Mouse (Mus musculus) skeletal muscle tissue, adult 2 months (tissue): ENCODE results near the gene Dab1.

Source experiments
- DNase-seq: peaks from one replicate; pipeline ENCODE4 v3.0.0-alpha.2; 2012; ENCODE audit warnings: low read depth, low spot score

Dab1 gene

GRCm38 (mm10) chr4:104369091-104369490 lies 749.9 kb downstream of the Dab1 start:
- no peak for DNase-seq

DNA sequence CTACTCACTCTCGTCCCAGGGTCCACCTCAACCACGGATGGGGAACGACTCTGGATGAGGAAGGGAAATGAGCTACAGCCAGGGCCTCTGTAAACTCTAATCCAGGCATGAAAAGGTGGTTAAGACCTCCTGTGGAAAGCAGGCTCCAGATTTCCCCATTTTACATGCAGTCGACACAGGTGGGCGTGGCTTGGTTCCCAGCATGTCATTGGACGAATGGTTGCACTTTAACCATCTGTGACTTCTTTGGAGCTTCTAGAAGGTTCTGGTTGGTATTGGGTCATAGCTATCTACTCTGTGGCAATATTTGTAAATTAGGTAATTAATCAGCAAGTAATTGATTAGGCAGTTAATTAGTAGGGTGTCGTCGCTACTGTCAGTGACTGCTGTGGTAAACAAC lies 752.0 kb downstream of the Dab1 start:
- DNase-seq: no peak

DNA sequence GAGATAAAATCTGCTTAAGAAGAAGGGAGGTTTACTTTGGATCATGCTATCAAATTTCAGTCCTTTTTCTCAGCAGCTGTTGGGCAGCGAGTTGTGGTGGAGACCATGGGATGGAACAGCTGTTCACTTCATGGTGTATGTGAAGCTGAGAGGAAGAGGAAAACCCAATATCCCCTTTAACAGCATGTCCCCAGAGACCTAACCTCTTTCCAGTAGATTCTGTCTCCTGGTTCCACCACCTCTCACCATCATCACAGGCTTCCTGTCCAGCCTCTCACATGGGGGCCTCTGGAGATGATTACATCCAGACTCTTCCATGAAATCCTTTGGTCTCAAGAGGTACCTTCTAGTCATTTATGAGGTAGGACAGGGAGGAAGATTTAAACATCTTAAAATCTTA lies 755.0 kb downstream of the Dab1 start:
- DNase-seq: no peak

GRCm38 (mm10) chr4:104384704-104385103 lies 765.5 kb downstream of the Dab1 start:
- no peak for DNase-seq

GRCm38 (mm10) chr4:104385272-104385671 lies 766.1 kb downstream of the Dab1 start:
- DNase-seq: no peak

- no peak for DNase-seq
These were observed 776.4 kb downstream of the Dab1 start for GRCm38 (mm10) chr4:104395515-104395914.

DNA sequence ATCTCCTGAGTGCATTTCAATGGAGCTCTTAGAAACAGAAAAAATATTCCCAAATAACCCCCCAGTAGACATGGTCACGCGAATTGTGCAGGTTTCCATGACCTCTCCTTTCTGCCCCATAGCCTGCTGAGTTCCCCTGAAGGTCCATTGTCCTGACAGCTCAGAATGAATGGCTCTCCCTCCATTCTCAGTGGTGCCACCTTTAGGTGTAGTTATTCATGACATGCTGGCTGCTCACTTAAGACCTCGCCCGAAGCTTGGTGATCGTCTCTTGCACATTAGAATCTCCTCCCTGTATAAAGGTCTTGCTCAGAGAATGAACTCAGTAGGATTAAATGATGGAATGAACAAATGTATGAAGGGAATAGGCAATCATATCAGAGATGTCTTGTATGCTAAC lies 776.9 kb downstream of the Dab1 start:
- no peak for DNase-seq

DNA sequence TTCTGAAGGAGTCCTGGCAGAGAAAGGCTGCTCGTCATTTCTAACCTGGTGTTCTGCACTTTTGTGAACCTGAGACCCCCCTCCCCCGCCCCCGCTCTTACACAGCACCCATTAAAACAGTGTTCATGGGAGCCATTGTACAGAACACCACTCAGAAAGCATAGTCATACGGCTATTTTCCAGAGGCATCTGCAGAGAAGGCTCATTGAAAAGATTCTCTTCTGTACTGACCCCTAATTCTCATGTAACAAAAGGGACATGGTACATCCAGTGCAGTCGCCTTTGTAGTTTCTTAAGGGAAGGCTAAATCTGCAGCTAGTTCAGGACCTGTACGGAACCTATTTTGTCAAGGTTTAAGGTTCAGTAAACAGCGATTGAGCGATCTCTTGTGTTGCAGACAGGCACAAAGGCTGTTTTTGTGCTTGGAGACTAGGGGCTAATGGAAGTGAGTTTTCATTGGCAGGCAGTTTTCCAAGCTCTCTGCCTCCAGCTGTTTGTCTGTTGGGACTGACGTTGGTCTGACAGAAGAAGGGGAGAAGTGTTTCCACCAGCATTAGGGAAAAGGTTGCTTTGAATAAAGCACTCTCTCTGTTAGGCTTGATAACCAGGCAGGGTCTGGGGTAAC lies 780.1 kb downstream of the Dab1 start:
- no peak for DNase-seq

DNA sequence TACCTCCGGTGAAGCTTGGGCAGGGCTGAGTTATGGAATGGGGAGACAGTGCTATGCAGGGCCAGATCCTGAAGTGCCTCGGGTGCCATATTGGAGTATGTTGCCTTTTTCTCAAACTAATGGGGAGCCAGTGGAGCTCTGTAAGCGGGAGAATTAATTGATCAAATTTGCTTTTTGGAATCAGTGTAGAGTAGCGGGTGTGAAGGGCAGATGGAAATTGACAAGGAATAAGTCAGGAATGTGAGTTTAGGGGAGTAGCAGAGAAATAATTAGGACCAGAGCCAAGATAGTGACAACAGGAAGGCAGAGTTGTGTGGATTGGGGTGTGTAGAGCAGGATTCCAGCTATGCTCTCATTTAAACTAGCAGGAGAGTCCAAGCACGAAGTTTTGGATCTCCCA lies 784.9 kb downstream of the Dab1 start:
- no peak for DNase-seq

DNA sequence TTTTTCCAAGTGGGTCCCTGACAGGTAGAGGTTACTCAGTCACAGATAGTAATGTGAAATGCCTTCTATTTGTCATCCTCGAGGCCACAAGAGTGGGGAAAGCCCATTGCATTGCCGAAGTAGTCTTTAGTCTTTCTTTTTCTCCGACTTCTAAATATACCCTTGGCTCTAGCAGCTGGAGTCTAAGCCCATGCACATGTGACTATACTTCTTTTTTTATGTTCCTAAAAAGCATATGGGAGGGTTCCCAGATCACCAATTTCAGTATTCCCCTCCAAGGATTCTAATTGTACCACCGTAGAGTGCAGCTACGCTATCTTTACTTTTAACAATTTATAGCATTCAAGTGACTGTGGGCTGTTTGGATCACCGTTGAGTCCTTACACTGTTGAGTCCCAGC lies 791.8 kb downstream of the Dab1 start:
- DNase-seq: no peak

GRCm38 (mm10) chr4:104415482-104415881 lies 796.3 kb downstream of the Dab1 start:
- no peak for DNase-seq

- no peak for DNase-seq
These were observed 799.2 kb downstream of the Dab1 start for GRCm38 (mm10) chr4:104418354-104418753.

GRCm38 (mm10) chr4:104420983-104421680 lies 802.0 kb downstream of the Dab1 start:
- DNase-seq: no peak

- DNase-seq: no peak
These were observed 810.0 kb downstream of the Dab1 start for GRCm38 (mm10) chr4:104429127-104429526.

GRCm38 (mm10) chr4:104431231-104431855 lies 812.2 kb downstream of the Dab1 start:
- DNase-seq: no peak

DNA sequence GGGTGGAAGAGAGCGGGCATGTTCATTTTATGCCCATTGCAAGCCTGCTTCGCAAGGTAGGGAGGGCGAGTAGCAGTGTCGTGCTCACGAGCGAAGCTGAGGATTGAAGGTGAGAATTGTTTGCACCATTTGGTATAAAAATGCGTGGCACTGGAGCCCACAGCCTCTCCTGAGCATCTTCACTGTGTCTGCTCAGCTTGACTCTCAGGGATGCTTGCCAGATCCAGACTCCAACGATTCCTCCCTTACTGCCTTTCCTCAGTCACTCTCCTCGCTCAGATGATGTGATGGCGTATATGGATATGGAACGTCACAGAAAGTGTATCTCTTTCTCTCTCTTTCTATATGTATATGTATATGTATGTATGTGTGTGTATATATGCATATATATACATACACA lies 813.0 kb downstream of the Dab1 start:
- no peak for DNase-seq

GRCm38 (mm10) chr4:104435736-104436135 lies 816.6 kb downstream of the Dab1 start:
- no peak for DNase-seq

- DNase-seq: no peak
These were observed 817.3 kb downstream of the Dab1 start for GRCm38 (mm10) chr4:104436411-104436810.

DNA sequence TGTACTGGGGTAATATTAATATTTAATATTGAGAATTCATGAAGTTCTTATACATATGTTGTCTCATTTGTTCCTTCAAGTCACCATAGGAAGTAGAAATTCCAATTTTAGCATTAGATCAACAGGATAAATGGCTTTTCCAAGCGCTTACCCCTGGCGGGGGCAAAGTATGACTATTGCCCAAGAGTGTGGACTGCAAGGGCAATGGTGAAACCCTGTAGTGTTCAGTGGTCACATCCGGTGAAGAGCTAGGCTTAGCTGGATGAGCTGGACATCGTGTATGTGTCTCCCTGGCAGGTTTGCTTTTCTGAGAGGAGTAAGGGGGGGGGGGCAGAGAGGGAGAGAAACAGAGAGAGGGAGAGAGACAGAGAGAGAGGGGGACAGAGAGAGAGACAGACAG lies 819.6 kb downstream of the Dab1 start:
- DNase-seq: no peak

GRCm38 (mm10) chr4:104439641-104440040 lies 820.5 kb downstream of the Dab1 start:
- DNase-seq: no peak

GRCm38 (mm10) chr4:104442925-104443747 lies 824.0 kb downstream of the Dab1 start:
- DNase-seq: no peak

- DNase-seq: no peak
These were observed 824.6 kb downstream of the Dab1 start for GRCm38 (mm10) chr4:104443775-104444174.
